Mouse (Mus musculus) ES-E14 (cell line): ENCODE measurements around the gene Zxdc.

Source experiments
- CHD2 ChIP-seq: IDR thresholded peaks from 2 replicates; pipeline ENCODE4 v1.6.1; 2014; ENCODE audit warnings: mild to moderate bottlenecking, low read depth, low read length, inconsistent platforms
- MAFK ChIP-seq: IDR thresholded peaks from 2 replicates; pipeline ENCODE4 v1.6.1; 2014; ENCODE audit warnings: mild to moderate bottlenecking, low read depth, low read length, inconsistent platforms; ENCODE audit not compliant: insufficient read depth
- ZNF384 ChIP-seq: IDR thresholded peaks from 2 replicates; pipeline ENCODE4 v1.6.1; 2012; ENCODE audit warnings: low read depth, low read length, inconsistent platforms

GRCm38 (mm10) chr6:90390629-90391028 is 21.3 kb downstream of the Zxdc start:
- TF ChIP-seq MAFK = no peak
- TF ChIP-seq ZNF384 = no peak
- TF ChIP-seq CHD2 = no peak
